Comparison of ENCODE assay signal across 9 mouse cellular contexts in the genomic region with DNA sequence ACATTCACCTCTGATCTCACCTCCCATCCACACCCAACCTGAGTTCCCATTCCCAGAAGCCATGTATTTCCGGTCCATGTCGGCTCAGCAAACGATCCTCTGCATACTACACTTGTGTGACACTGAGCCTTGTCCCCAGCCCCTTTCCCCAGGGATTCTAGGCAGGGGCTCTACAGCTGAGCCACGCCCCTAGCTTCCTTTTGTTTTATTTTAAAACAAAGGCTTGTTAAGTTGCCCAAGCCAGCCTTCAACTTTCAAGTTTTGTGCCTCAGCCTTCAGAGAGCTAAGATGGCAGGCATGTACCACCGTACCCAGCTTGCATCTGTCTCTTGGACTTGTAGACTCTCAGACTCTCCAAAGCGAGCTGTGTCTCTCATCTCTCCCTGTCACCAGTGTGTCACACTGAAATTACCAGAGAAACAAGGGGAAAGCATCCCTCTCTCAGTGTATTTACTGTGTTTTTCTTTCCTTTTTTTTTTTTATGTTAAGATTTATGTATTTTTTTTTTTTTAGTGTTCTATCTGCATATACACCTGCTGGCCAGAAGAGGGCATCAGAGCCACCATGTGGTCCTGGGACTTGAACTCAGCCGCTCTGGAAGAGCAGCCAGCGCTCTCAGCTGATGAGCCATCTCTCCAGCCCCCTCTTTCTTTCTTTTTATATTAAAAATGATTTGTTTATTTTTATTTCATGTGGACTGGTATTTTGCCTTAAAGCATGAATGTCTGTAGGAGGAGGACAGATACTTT. TPM values are rescaled to one million over a fixed set of nuclear protein-coding genes. Genes with fewer than 3 reads are reported as not detected.
A peak's percentile ranks its signal among the peaks of the same experiment; 100 is the strongest.
DNase-seq lines count a peak whose midpoint lies in the region.
"Had no signal": no experiment of that assay in that cellular context is flagged by ENCODE, and none has a peak within 500 bp of the region (broad histone marks: within the 10 kb centered on the region; RNA-seq: fewer than 3 reads in every experiment).

No protein-coding gene starts in this region.

- intact Hi-C loops in gastrocnemius, postnatal 36 days (cut with DNase I), result no loop called here
- intact Hi-C loops in heart, postnatal 10 days (cut with DNase I), result loop anchor here (10.0 kb wide), 1 partner anchor 274 kb away; a partner anchor contains a TSS

- peak; percentile 45 for DNase-seq in embryo, embryonic 10 days (ENCODE audit: low spot score)
- DNase-seq in embryo, embryonic 9.5 days (ENCODE audit: extremely low spot score), result no peak
- DNase-seq in lung, postnatal 10 days, result peak; percentile 19
- no peak for DNase-seq in lung, postnatal 4 days
- peak; percentile 75 for DNase-seq in ZHBTc4 (ENCODE audit: low read depth, low spot score)
- DNase-seq in mesoderm, embryonic 11.5 days (ENCODE audit: low read depth, low spot score), result peak; percentile 60
- no peak for DNase-seq in gastrocnemius, postnatal 36 days
- no peak for DNase-seq in heart, postnatal 10 days
- DNase-seq: heart, postnatal 36 days had no signal

RNA-seq across cellular contexts. Expression of a gene that starts 7.7 kb away (rescaled TPM):
- under 1 TPM in 1 of 2 experiments, not detected in 1; 0.13 TPM for total RNA-seq in gastrocnemius, postnatal 36 days (2021)
- total RNA-seq in heart, postnatal 10 days (2021), result 1 to 10 TPM in 1 of 2 experiments, under 1 TPM in 1; 0.50 to 1.2 TPM

Comparison
In these comparisons a context has a peak if more than half of its experiments do, and no peak if none do; other contexts are left out.
1. DNase-seq: peak in embryo, embryonic 10 days (single experiment), lung, postnatal 10 days (single experiment), ZHBTc4 (single experiment) and mesoderm, embryonic 11.5 days (single experiment); none in embryo, embryonic 9.5 days (single experiment), lung, postnatal 4 days (0 of 2), gastrocnemius, postnatal 36 days (0 of 2) and heart, postnatal 10 days (0 of 2).